Mouse (Mus musculus): ENCODE measurements around the gene Fam171a2.

Fam171a2 gene

DNA sequence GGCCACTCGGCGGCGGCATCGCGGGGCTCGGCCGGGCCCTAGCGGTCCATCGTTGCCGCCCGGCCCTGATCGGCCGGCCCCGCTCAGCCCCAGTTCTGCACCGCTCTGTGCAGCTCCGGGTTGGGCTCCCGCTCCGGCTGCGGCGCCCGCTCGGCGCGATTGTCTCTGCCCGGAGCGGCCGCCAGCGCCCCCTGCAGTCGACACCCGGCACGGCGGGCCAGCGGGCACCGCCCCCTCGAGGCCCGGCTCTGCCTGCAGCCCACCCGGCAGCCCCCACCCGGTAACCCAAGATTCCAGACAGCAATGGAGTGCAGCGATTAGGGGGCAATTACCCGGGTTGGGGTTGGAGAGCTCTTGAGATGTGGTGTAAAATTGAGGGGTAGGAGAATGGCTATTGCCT lies at the start of gene Fam171a2:
Gene Fam171a2, minus strand, starts transcription at position 186 of the 400 bp plus-strand sequence.
- DNase-seq = peak; percentile 87 to 90

GRCm38 (mm10) chr11:102496732-102497131 lies 49.2 kb upstream of the Fam171a2 start:
- DNase-seq = no peak

- no peak for DNase-seq
Observed at GRCm38 (mm10) chr11:102496206-102496605, 48.7 kb upstream of the Fam171a2 start.

- DNase-seq = no peak
Observed at GRCm38 (mm10) chr11:102495742-102496141, 48.3 kb upstream of the Fam171a2 start.

GRCm38 (mm10) chr11:102495114-102495513 lies 47.6 kb upstream of the Fam171a2 start:
- DNase-seq = no peak

DNA sequence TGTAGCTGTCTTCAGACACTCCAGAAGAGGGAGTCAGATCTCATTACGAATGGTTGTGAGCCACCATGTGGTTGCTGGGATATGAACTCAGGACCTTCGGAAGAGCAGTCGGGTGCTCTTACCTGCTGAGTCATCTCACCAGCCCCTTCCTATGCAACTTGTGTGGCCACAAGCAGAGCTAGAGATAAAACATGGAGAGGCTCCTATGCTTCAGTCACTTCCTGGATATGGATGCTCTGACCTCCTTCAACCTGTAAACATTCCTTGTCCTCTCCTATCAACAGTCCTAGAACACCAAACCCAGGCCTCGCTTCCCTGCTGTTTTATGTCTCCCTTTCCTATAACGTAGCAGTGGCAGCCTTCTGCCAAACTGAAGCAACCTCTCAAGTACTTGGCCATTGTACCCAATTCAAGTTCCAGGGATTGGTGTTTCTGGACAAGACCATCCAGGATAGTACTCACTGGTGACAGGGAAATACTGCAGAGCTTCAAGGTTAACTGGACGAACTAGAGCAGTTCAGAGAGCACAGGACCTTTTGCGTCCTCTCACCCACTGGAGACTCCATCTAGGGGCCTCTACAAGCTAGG lies 46.7 kb upstream of the Fam171a2 start:
- DNase-seq = no peak

DNA sequence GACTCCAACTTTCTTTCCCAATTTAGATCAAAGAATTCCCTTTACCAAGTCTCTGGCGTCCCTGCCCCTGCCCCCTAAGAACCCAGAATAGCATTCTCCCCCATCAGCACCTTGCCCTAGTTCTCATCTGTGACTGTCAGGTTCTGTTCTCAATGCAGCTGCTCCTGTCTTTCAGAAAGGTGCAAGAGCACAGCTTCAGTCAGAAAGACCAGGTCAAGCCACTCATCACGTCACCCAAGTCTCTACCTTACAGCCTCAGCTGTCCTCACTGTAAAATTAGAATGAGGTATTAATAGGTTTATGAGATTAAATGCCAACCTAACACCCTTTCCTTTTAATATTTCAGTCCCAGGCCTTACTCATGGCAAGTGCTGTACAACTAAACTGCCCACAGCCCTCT lies 45.8 kb upstream of the Fam171a2 start:
- no peak for DNase-seq

GRCm38 (mm10) chr11:102487901-102488300 lies 40.4 kb upstream of the Fam171a2 start:
- no peak for DNase-seq

- peak; percentile 45 to 46 for DNase-seq
Observed at GRCm38 (mm10) chr11:102486733-102487386, 39.4 kb upstream of the Fam171a2 start.

- DNase-seq = no peak
Observed at GRCm38 (mm10) chr11:102481779-102482178, 34.3 kb upstream of the Fam171a2 start.

GRCm38 (mm10) chr11:102480897-102481296 lies 33.4 kb upstream of the Fam171a2 start:
- no peak for DNase-seq

GRCm38 (mm10) chr11:102480111-102480510 lies 32.6 kb upstream of the Fam171a2 start:
- DNase-seq = no peak

- DNase-seq = no peak
Observed at GRCm38 (mm10) chr11:102479581-102479980, 32.1 kb upstream of the Fam171a2 start.

GRCm38 (mm10) chr11:102478671-102479070 lies 31.2 kb upstream of the Fam171a2 start:
- DNase-seq = no peak

DNA sequence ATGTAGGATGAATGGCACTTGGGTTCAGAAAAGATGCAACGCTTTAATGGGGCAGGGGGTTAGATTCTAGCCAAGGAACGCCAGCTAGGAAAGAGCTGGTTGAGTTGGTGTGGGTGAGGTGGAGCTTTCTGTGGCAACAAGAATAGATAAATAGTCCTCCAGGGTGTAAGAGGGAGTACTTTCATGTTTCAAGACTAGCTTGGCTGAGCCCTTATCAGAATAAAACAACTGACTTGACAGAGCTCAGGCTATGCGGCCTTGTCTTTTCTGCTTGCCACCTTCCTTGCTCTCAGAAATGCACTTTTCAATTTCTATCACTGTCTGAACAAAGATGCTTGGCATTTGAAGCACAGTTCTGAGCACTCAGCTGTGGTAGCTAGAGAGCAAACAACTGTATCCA lies 27.5 kb upstream of the Fam171a2 start:
- no peak for DNase-seq

DNA sequence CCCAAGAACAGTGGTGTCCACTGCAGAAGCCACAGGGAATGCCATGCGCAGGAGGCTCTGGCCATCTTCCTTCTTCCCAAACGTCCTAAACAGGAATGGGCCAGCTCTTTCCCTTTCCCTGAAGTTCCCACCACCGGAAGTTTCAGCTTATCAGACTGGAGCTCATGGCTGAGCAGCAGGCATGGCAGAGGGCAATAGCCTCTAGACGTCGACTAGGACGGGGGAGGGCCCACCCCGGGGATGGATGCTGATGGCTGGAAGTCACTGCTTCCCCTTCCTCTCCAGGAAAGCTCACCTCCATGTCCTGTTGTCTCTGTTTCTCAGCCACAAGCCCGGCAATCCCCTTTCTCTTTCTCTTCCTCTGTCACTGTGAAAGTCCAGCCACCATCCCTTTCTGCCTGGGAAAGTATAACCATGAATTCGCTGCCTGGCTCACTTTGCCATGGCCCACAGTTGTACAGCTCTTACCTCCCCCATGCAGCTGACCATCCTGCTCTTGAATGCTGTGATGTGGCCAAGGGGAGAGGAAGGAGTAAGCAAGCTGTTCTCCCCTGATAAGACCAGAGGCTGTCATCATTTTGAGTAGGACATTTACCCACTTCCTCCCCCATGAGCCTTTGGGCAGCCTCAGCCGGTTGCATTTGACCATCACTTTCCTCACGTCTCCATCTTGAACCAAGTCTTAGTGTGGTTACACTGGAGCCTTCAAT lies 22.3 kb upstream of the Fam171a2 start, which contains the start of gene Itga2b:
Gene Itga2b, minus strand, starts transcription at position 475 of the 710 bp plus-strand sequence.
- no peak for DNase-seq

DNA sequence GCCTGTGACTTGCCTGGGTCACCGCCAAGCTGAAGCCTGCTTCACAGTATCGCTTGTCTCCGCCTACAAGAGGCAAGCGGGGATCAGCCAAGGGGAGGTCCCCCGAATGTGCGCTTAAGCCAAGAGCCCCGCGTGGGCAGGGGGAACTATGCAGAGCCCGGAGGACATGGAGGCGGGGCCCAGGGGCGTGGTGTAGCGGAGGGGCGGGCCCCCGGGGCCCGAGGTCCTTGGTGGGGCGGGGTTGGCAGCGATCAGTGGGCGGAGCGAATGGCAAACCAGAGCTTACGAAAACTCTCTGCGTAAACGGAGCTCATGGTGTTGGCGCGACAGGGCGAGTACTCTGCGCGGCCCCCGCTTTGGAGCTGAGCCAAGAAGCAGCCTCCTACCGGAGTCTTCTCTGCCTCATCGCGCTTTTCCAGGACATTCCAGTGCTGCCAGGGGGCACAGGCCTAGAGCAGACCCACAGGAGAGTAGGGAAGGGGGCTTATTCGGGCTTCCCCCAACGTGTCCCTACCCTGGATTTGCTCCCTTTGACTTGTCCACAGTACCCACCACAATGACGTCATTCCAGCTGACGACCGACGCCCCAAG lies 19.7 kb upstream of the Fam171a2 start:
- DNase-seq = peak; percentile 98

DNA sequence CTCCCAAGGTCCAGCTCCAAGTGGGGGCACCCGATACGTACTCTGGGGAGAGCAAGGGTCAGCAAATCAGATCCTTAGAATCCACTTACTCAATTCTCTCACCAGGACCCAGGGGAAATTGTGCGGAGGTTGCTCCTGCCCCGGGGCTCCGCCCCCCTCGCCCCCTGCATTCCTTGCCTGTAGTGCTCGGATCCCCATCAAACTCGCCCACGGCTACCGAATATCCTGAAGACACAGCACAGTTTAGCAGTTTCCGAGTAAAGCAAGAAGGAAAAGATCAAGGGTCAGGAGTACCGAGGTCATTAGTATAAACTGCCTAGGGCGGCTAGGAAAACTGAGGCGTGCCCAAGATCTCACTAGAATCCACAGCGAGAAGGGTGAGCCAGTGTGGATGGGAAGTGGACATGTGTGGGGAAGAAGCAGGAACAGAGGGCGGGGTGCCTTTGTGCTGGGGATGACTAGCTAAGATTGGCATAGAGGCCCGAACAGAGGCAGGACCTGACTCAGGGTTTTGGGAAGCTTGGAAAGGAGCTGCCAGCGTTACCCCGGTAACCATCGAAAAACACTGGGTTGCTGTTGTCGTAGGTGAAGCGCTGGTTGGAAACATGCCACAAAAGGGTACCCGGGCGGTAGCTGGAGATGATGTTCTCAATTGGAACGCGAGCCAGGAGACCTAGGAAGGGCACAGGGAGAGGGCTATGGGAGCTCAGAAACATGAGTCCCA lies 18.4 kb upstream of the Fam171a2 start:
- DNase-seq = no peak

GRCm38 (mm10) chr11:102464901-102465300 lies 17.4 kb upstream of the Fam171a2 start:
- DNase-seq = no peak

GRCm38 (mm10) chr11:102461764-102462163 lies 14.3 kb upstream of the Fam171a2 start:
- no peak for DNase-seq

- no peak for DNase-seq
Observed at GRCm38 (mm10) chr11:102460541-102460940, 13.1 kb upstream of the Fam171a2 start.

- peak; percentile 44 to 53 for DNase-seq
Observed at GRCm38 (mm10) chr11:102455740-102456396, 8.4 kb upstream of the Fam171a2 start.
